Mouse (Mus musculus) inflammation-experienced regulatory T-cells, adult 6 months (primary cell): ENCODE data around the gene Galr3. TPM values are rescaled to one million over a fixed set of nuclear protein-coding genes. Genes with fewer than 3 reads are reported as not detected.
A peak's percentile ranks its signal among the peaks of the same experiment; 100 is the strongest.
"Not testable (repeated sequence)": the region's sequence is repeated elsewhere in the genome, so short reads cannot be mapped to it uniquely, and the experiment has no call there.

Experiments used
- ATAC-seq: one replicate; pipeline ENCODE4 v1.8.0; 2017
- polyA plus RNA-seq, 3 experiments: library from polyadenylated mRNA; unstranded; fragments of 100-300 nt; shearing (Covaris generic); gene quantifications; one replicate each; pipeline ENCODE4 v1.2.1; 2017

Galr3 gene
- polyA plus RNA-seq, 3 experiments from 2014 or later: not detected

GRCm38 (mm10) chr15:79027291-79028205 is 14.1 kb upstream of the Galr3 start:
- no peak for ATAC-seq

DNA sequence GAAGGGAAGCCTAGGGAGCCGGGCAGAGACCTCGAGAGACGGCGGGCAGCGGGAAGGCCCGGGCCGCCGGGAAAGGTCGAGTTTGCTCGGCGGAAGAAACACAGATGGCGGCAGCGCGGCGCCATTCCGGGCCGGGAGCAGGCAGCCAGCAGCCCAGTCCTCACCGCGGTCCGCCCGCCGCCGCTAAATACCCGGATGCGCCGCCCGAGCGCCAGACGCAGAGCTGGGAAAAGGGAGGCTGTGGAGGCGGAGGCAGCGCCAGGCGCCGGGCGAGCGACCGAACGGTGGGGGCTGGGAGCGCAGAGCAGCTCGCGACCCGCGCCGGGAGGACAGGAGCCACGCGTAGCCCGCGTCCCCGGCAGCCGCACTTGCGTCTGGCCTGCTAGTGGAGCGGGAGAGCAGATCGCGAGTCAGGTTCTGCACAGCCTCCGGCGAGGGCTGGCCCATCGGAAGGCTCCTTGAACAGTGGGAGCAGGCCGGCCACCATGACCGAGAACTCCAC is 13.4 kb upstream of the Galr3 start, which contains the start of gene H1f0:
Gene H1f0 (plus strand): TSS at position 214 of the 502 bp plus-strand sequence.
- peak; percentile 75 for ATAC-seq

DNA sequence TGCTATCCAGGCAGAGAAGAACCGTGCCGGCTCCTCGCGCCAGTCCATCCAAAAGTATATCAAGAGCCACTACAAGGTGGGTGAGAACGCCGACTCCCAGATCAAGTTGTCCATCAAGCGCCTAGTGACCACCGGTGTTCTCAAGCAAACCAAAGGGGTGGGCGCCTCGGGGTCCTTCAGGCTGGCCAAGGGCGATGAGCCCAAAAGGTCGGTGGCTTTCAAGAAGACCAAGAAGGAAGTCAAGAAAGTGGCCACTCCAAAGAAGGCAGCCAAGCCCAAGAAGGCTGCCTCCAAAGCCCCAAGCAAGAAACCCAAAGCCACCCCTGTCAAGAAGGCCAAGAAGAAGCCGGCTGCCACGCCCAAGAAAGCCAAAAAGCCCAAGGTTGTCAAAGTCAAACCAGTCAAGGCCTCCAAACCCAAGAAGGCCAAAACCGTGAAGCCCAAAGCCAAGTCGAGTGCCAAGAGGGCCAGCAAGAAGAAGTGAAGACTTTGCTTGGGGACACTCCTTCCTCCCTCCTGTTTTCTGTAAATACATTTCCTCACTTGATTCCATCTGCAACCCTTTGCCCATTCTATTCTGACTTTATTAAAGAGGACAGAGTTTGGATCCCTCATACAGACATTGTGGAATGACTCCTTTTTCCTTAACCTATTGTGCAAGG is 12.7 kb upstream of the Galr3 start:
- ATAC-seq: no peak

- ATAC-seq: no peak
These were observed 12.0 kb upstream of the Galr3 start for GRCm38 (mm10) chr15:79029519-79030241.

DNA sequence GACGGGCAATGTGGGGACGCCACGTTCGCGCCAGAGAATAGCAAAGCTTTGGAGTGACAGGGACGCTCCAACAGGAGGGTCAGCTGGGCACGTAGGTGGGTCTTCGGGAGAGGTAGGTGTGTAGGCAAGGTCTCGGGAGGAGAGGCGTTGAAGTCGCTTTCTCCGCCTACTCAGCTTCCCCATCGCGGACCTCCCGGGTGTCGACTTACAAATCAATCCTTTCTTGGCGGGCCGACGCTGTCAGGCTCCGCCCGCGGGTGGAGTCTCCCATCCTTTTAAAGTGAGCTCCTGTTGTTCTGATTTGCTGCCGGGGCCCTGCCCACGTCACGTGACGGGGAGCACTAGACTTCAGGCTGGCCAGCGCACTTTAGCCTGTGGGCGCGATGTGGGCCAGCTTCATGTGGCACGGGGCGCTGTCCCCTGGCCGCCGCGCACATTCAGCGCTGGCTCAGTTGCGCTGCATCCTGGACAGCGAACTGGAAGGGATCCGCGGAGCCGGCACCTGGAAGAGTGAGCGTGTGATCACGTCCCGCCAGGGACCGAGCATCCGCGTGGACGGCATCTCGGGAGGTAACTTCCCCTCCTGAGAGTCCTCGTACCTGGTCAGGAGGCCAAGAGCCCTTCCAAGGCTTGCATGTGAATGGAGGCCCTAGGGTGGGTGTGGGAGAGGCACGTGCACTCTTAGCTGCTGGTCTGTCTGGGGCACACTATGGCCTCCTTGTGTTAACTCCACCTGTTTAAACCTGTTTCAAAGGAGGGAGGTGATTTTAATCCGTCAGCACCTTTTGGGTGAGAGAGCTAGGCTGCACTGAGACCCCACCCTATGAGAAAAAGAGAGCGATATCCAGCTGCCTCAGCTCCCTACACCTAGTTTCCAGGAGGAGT is 10.9 kb upstream of the Galr3 start:
- peak; percentile 87 for ATAC-seq

- not testable (repeated sequence) for ATAC-seq
These were observed 9.8 kb upstream of the Galr3 start for GRCm38 (mm10) chr15:79031908-79032307.

GRCm38 (mm10) chr15:79037913-79038328 is 3.8 kb upstream of the Galr3 start:
- ATAC-seq: peak; percentile 37

GRCm38 (mm10) chr15:79038331-79038730 is 3.4 kb upstream of the Galr3 start:
- no peak for ATAC-seq

DNA sequence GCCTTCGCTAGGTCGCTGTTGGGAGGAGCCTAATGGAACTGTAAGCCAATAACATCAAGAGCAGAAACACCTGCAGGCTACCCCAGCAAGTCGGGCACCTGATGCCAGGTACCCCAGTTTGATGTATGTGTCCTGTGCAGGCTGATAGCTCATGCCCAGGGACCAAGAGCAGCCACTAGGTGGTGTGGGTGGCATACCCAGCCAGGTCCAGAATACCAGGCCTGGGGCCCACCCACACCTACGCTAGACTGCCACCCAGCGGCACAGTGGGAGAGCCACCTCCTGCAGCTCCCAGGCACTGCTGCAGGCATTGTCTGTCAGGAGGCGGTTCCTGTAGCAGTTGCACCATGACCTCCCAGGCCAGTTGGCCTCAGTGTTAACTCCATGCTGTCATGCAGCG is 2.8 kb upstream of the Galr3 start:
- ATAC-seq: peak; percentile 87

- ATAC-seq: peak; percentile 28
These were observed 926 bp upstream of the Galr3 start for GRCm38 (mm10) chr15:79040501-79041416.

DNA sequence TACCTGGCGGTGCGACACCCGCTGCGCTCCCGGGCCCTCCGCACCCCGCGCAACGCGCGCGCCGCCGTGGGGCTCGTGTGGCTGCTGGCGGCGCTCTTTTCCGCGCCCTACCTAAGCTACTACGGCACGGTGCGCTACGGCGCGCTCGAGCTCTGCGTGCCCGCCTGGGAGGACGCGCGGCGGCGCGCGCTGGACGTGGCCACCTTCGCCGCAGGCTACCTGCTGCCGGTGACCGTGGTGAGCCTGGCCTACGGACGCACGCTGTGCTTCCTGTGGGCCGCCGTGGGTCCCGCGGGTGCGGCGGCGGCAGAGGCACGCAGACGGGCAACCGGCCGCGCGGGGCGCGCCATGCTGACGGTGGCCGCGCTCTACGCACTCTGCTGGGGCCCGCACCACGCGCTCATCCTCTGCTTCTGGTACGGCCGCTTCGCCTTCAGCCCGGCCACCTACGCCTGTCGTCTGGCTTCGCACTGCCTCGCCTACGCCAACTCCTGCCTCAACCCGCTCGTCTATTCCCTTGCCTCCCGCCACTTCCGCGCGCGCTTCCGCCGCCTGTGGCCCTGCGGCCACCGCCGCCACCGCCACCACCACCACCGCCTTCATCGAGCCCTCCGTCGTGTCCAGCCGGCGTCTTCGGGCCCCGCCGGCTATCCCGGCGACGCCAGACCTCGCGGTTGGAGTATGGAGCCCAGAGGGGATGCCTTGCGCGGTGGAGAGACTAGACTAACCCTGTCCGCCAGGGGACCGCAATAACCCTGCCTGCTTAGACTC is 1.2 kb downstream of the Galr3 start:
- ATAC-seq: no peak

- ATAC-seq: no peak
These were observed 3.2 kb downstream of the Galr3 start for GRCm38 (mm10) chr15:79044837-79045236.

DNA sequence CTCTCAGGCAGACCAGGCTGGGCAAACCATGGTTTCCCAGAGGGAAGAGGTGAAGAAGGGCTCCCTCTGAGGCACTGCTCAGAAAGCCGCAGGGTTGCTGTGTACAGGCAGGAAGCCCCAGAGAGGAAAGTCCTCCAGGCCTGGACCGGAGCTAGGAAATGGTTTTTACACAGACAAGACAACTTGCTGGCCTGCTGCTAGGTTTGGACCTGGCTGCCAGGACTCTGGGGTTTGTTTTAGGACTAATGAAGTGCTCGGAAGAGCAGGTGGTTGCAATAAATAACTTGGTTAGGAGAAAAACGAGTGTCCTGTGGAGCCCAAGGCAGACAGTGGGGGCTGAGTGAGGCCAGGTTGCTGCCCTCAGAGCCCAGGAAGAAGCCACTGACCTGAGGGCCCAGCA is 6.5 kb downstream of the Galr3 start:
- ATAC-seq: no peak

- no peak for ATAC-seq
These were observed 8.6 kb downstream of the Galr3 start for GRCm38 (mm10) chr15:79050160-79050845.

- ATAC-seq: no peak
These were observed 9.3 kb downstream of the Galr3 start for GRCm38 (mm10) chr15:79050964-79051363.

DNA sequence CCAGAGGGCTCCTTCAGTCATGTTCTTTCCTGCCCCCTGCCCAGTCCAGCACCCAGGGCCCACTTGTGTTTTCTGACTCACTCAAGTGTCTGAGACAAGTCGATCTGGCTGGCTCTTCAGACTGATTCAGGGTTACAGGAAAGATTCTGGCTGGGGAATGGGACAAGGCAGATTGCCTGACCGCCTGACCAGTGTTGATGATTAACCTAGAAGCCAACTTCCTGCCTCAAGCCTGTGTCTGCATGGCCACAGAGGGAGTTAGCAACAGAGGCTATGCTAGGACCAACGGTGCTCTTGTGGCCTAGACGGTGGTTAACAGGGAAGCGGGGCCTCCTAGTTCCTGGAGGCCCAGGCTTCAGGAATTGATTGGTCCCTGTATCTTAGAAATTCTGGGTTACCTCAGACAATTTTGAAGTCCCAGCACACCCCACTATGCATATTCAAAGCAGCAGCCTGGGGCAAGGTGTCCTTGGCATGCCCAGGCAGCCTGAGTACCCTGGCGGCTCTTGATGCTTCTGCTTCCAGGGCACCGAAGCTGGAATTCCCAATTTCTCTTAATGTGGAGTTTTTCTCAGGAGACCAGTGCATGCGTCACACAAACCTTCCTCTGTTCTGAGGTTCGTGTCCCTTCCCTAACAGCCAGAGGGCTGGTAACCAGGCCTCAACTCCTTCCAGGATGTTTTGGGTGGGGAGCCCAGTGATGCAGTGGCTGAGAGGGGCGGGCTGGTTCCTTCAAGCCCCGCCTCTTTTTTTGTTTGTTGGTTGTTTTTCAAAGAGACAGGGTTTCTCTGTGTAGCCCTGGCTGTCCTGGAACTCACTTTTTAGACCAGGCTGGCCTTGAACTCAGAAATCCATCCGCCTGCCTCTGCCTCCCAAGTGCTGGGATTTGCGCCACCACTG is 10.0 kb downstream of the Galr3 start:
- no peak for ATAC-seq

GRCm38 (mm10) chr15:79052366-79052765 is 10.7 kb downstream of the Galr3 start:
- ATAC-seq: no peak

DNA sequence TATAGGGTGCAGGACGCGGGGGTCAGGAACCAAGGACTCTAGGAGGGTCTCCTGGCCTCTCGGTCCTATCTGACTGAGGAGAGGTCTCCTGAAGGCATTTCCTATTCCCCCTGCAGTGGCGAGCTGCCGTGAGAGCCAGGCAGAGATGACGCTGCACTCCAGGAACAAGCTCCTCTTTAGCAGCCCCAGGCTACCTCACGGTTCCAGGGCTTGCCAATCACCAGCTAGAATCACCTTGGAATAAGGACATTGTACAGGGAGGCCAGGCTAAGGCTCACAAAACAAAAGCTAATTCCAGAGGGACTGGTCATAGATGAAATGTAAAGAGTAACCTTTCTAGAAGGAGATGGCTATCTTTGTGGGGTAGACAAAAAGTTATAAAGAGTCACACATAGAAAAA is 14.9 kb downstream of the Galr3 start:
- ATAC-seq: no peak
